Mouse (Mus musculus): ENCODE measurements around the gene Snx27.

- TF ChIP-seq CTCF (IDR thresholded peaks at IDR 0.05; ENCODE audit: control insufficient read depth, insufficient read depth, insufficient replicate concordance, low read depth, low read length) (no peak), POLR2A (IDR thresholded peaks at IDR 0.05; ENCODE audit: control insufficient read depth, low read depth, low read length) (no peak)
These were observed 18.0 kb downstream of the Snx27 start for GRCm38 (mm10) chr3:94564356-94565010.

Data from testis, adult 2 months (tissue).